Mouse (Mus musculus): Measurements from ENCODE around the gene Icam1. TPM values are rescaled to one million over a fixed set of nuclear protein-coding genes. Genes with fewer than 3 reads are reported as not detected.
"Not testable (repeated sequence)": the region's sequence is repeated elsewhere in the genome, so short reads cannot be mapped to it uniquely, and the experiment has no call there.

The Icam1 gene
- total and polyA plus RNA-seq, 2 experiments from 2014 or later: 9.0 to 19.1 TPM

DNA sequence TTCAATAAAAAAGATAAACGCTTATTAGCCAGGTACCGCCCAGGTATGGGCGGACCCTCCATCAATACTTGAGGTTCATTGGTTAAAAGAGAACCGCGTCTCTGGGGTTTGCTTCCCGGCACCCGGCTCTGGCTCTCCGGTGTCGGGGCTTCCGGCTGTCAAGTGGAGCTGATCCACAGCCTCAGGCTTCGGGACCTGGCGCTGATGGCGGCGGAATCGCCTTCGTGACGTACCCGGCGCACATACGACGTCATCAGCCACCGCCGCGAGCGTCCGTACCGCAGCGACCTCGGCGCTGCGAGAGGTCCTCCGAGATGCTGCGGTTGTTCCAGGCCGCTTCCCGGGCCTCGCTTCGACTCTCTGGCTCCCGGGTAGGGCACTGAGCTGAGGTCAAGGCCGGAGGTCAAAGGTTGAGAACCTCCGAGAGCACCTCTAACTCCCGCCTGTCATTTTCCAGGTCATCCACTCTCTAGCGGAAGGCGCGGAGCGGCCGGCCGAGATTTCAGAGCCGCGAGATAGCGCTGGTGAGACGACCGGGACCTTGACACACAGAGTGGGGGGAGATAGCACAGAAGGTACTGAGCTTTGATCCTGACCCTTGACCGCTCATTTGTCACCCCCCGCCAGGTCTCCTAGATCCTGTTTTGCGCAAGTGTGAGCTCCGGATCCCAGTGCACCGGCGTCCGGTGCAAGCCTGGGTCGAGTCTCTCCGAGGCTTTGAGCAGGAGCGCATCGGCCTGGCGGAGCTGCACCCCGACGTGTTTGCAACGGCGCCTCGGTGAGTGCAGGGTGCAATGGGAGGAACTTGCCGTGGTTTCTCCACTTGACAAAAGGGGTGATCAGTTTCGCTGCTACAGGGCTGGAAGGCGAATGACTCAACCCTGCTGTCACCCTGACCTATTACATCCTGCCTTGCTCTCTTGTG, 12.9 kb upstream of the Icam1 start, which contains the start of gene Mrpl4:
TSS of gene Mrpl4 (plus strand) at position 112 of the 925 bp plus-strand sequence.
- Histone ChIP-seq H3K27me3 (ENCODE audit: control insufficient read depth, insufficient read depth, low read length) (no peaks in the 10 kb centered on the region), H3K4me1 (ENCODE audit: control insufficient read depth, insufficient read depth) (no peaks in the 10 kb centered on the region), H3K4me2 (ENCODE audit: low read depth, low read length) (peak within 1 kb of the TSS; percentile 88), H3K36me3 (replicated peaks; ENCODE audit: control insufficient read depth, insufficient read depth, low read length) (peaks cover 37% of the 10 kb centered on the region), H3K27ac (ENCODE audit: low read depth) (peak within 1 kb of the TSS; percentile 76), H3K9me3 (replicated peaks; ENCODE audit: control insufficient read depth, low read length) (no peaks in the 10 kb centered on the region), H3K4me3 (ENCODE audit: low read depth, low read length) (peak within 1 kb of the TSS; percentile 82), H3K9ac (replicated peaks; ENCODE audit: low read depth, low read length) (peak within 1 kb of the TSS; percentile 87)
- under 1% methylated on average over 72 of the region's 72 CpGs for WGBS
- peak; percentile 87 for ATAC-seq (ENCODE audit: insufficient read depth, low read depth)
- TF ChIP-seq EP300 (IDR thresholded peaks at IDR 0.05; ENCODE audit: low read depth) (no peak), CTCF (IDR thresholded peaks at IDR 0.05; ENCODE audit: low read depth) (no peak)
- peak; percentile 69 for DNase-seq (ENCODE audit: low spot score)

DNA sequence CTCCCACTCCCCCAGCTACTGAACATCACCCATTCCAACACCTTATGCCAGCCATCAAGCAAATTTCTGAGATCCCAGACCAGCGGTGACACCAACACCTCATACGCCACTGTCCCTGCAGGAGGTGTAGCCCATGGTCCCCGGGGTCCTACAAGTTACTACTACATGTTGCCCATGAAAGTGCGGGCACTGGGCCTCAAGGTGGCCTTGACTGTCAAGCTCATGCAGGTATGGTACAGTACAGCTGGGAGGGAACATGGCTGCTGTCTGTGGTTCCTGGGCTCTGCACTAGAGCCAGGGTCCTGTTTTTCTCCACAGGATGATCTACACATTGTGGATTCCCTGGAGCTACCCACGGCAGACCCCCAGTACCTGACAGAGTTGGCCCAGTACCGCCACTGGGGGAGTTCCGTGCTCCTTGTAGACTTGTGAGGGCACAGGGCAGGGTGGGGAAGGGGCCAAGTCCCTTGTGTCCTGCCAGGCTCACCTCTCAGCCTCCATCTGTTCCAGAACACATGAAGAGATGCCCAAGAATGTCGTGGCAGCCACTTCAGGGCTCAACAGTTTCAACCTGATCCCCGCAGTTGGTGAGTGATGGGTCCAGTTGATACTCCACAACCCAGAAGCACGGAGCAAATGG, 8.4 kb upstream of the Icam1 start:
- H3K9me3 ChIP-seq (replicated peaks; ENCODE audit: control insufficient read depth, low read length): no peaks in the 10 kb centered on the region
- WGBS: 92% methylated on average over 10 of the region's 10 CpGs

DNA sequence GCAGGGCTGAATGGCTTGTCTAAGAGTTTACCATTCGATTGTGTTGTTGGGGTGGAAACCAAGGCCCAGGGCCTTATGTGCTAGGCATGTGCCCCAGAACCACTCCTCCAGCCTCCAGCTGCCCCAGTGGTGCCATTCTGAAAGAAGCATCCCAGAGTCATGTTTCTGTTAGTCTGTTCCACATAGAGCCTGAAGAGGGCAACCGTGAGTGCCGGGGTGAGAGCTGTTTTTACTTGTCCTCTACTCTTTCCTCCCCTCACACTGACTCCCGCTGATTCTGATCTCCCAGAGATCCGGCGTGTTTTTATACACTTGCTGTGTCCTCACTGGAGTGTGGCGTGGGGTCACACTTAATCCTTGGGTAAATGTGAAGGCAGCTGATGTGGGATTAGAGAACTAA, 7.8 kb upstream of the Icam1 start:
- Histone ChIP-seq H3K4me2 (ENCODE audit: low read depth, low read length) (no peak overlapping the region), H3K9me3 (replicated peaks; ENCODE audit: control insufficient read depth, low read length) (no peaks in the 10 kb centered on the region), H3K36me3 (replicated peaks; ENCODE audit: control insufficient read depth, insufficient read depth, low read length) (peaks cover 50% of the 10 kb centered on the region), H3K27ac (ENCODE audit: low read depth) (no peak overlapping the region), H3K4me3 (ENCODE audit: low read depth, low read length) (no peak overlapping the region), H3K9ac (replicated peaks; ENCODE audit: low read depth, low read length) (no peak overlapping the region), H3K4me1 (ENCODE audit: control insufficient read depth, insufficient read depth) (no peaks in the 10 kb centered on the region), H3K27me3 (ENCODE audit: control insufficient read depth, insufficient read depth, low read length) (no peaks in the 10 kb centered on the region)
- TF ChIP-seq CTCF (IDR thresholded peaks at IDR 0.05; ENCODE audit: low read depth) (0 out of 2 replicates have a peak, but pooled peaks have one; percentile 6), EP300 (IDR thresholded peaks at IDR 0.05; ENCODE audit: low read depth) (no peak)
- no peak for ATAC-seq (ENCODE audit: insufficient read depth, low read depth)
- WGBS: 82% methylated on average over 7 of the region's 7 CpGs
- no peak for DNase-seq (ENCODE audit: low spot score)

More for the DNA sequence above, 8.4 kb upstream of the Icam1 start:
- no peak for DNase-seq (ENCODE audit: low spot score)
- TF ChIP-seq CTCF (IDR thresholded peaks at IDR 0.05; ENCODE audit: low read depth) (no peak), EP300 (IDR thresholded peaks at IDR 0.05; ENCODE audit: low read depth) (no peak)
- H3K36me3 ChIP-seq (replicated peaks; ENCODE audit: control insufficient read depth, insufficient read depth, low read length): peaks cover 50% of the 10 kb centered on the region
- no peak overlapping the region for H3K4me2 ChIP-seq (ENCODE audit: low read depth, low read length)
- no peak overlapping the region for H3K9ac ChIP-seq (replicated peaks; ENCODE audit: low read depth, low read length)
- H3K27me3 ChIP-seq (ENCODE audit: control insufficient read depth, insufficient read depth, low read length): no peaks in the 10 kb centered on the region
- no peak for ATAC-seq (ENCODE audit: insufficient read depth, low read depth)
- no peak overlapping the region for H3K4me3 ChIP-seq (ENCODE audit: low read depth, low read length)
- H3K4me1 ChIP-seq (ENCODE audit: control insufficient read depth, insufficient read depth): no peaks in the 10 kb centered on the region
- no peak overlapping the region for H3K27ac ChIP-seq (ENCODE audit: low read depth)

DNA sequence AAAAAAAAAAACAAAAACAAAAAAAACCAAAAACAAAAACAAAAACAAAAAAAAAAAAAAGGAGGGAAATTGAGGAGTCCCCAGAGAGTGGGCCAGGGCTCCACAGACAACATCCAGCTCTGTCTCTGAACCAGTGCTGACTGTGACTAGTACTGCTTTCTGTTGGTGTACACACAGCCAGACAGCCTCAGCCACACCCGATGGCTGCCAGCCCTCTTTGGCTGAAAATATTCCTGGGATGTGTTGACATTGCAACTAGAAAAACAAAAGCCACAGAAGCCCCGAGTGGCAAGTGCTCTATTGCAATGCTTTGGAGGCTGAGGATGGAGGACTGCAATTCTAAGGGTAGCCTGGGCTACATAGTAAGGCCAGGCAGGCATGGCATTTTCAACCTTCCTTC, 5.4 kb upstream of the Icam1 start:
- no peak overlapping the region for H3K27ac ChIP-seq (ENCODE audit: low read depth)
- TF ChIP-seq CTCF (IDR thresholded peaks at IDR 0.05; ENCODE audit: low read depth) (no peak), EP300 (IDR thresholded peaks at IDR 0.05; ENCODE audit: low read depth) (no peak)
- DNase-seq (ENCODE audit: low spot score) (no peak), ATAC-seq (ENCODE audit: insufficient read depth, low read depth) (no peak)
- WGBS: 25% methylated on average over 2 of the region's 2 CpGs
- no peak overlapping the region for H3K4me2 ChIP-seq (ENCODE audit: low read depth, low read length)
- 0 out of 2 replicates have a peak, but pooled peaks cover 11% of the 10 kb centered on the region for H3K27me3 ChIP-seq (ENCODE audit: control insufficient read depth, insufficient read depth, low read length)
- H3K4me3 ChIP-seq (ENCODE audit: low read depth, low read length): no peak overlapping the region
- H3K9ac ChIP-seq (replicated peaks; ENCODE audit: low read depth, low read length): no peak overlapping the region
- H3K36me3 ChIP-seq (replicated peaks; ENCODE audit: control insufficient read depth, insufficient read depth, low read length): peaks cover 38% of the 10 kb centered on the region
- H3K4me1 ChIP-seq (ENCODE audit: control insufficient read depth, insufficient read depth): no peaks in the 10 kb centered on the region
- H3K9me3 ChIP-seq (replicated peaks; ENCODE audit: control insufficient read depth, low read length): no peaks in the 10 kb centered on the region

DNA sequence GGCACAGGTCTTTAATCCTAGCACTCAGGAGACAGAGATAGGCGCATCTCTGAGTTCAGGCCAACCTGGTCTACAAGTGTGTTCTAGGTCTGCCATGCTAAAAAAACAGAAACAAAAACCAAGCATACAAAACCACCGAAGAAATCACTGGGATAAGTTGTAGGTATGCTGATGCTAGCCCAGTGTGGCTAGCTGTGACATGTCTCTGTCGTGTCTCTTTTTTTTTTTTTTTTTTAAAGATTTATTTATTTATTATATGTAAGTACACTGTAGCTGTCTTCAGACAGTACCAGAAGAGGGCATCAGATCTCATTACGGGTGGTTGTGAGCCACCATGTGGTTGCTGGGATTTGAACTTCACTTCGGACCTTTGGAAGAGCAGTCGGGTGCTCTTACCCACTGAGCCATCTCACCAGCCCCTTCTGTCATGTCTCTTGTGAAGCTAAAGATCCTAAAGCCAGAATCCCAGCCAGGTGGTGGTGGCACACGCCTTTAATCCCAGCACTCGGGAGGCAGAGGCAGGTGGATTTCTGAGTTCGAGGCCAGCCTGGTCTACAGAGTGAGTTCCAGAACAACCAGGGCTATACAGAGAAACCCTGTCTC, 4.7 kb upstream of the Icam1 start:
- H3K4me3 ChIP-seq (ENCODE audit: low read depth, low read length); ATAC-seq (ENCODE audit: insufficient read depth, low read depth); H3K4me1 ChIP-seq (ENCODE audit: control insufficient read depth, insufficient read depth); H3K9ac ChIP-seq (replicated peaks; ENCODE audit: low read depth, low read length); H3K4me2 ChIP-seq (ENCODE audit: low read depth, low read length); DNase-seq (ENCODE audit: low spot score); H3K9me3 ChIP-seq (replicated peaks; ENCODE audit: control insufficient read depth, low read length): not testable (repeated sequence)
- Histone ChIP-seq H3K27ac (ENCODE audit: low read depth) (peak overlapping the region; percentile 75), H3K27me3 (ENCODE audit: control insufficient read depth, insufficient read depth, low read length) (peaks cover 12% of the 10 kb centered on the region; the same call in 1 of the 2 replicates), H3K36me3 (replicated peaks; ENCODE audit: control insufficient read depth, insufficient read depth, low read length) (peaks cover 31% of the 10 kb centered on the region)
- WGBS: 69% methylated on average over 9 of the region's 9 CpGs

All from heart, postnatal 0 days (tissue).